Mouse (Mus musculus) midbrain, embryonic 14.5 days (tissue): Measurements from ENCODE around the gene Trpc2. TPM values are rescaled to one million over a fixed set of nuclear protein-coding genes. Genes with fewer than 3 reads are reported as not detected.

Experiments used
- ATAC-seq: fragments of 200-750 bp; cut with Nextera tagmentation; 2 replicates; pipeline ENCODE4 v1.8.0; 2017; ENCODE audit warnings: moderate number of reproducible peaks, moderate library complexity; ENCODE audit not compliant: low FRiP score, low TSS enrichment
- DNase-seq: peaks from one replicate; pipeline ENCODE4 v3.0.0-alpha.2; 2015
- H3K27ac ChIP-seq: fragments of 300-500 bp; sonication (generic); replicated peaks from 2 replicates; pipeline ENCODE4 v1.5.1; 2014; ENCODE audit warnings: mild to moderate bottlenecking, low read depth, low read length, moderate library complexity
- H3K27me3 ChIP-seq: fragments of 300-500 bp; sonication (generic); 2 replicates; pipeline ENCODE4 v1.6.1; 2014; ENCODE audit warnings: low read length, control low read depth, mixed read lengths; ENCODE audit not compliant: control insufficient read depth, insufficient read depth
- H3K36me3 ChIP-seq: fragments of 300-500 bp; sonication (generic); 2 replicates; pipeline ENCODE4 v1.6.1; 2014; ENCODE audit warnings: low read length, control low read depth; ENCODE audit not compliant: control insufficient read depth, insufficient read depth
- H3K4me1 ChIP-seq: fragments of 300-500 bp; sonication (generic); 2 replicates; pipeline ENCODE4 v1.6.1; 2014; ENCODE audit warnings: mild to moderate bottlenecking, antibody characterized with exemption, low read length, control low read depth; ENCODE audit not compliant: control insufficient read depth, insufficient read depth
- H3K4me2 ChIP-seq: fragments of 300-500 bp; sonication (generic); 2 replicates; pipeline ENCODE4 v1.6.1; 2014; ENCODE audit warnings: mild to moderate bottlenecking, low read length, moderate library complexity
- H3K4me3 ChIP-seq: fragments of 300-500 bp; sonication (generic); replicated peaks from 2 replicates; pipeline ENCODE4 v1.5.1; 2014; ENCODE audit warnings: low read depth, low read length
- H3K9ac ChIP-seq: fragments of 300-500 bp; sonication (generic); replicated peaks from 2 replicates; pipeline ENCODE4 v1.6.1; 2014; ENCODE audit warnings: mild to moderate bottlenecking, low read length, moderate library complexity
- H3K9me3 ChIP-seq: fragments of 300-500 bp; sonication (generic); 2 replicates; pipeline ENCODE4 v1.6.1; 2016; ENCODE audit warnings: low read length, control low read depth, mixed read lengths; ENCODE audit not compliant: control insufficient read depth
- WGBS: fragments of 180-500 bp; shearing (Covaris S2); extraction: QIAGEN DNeasy Blood & Tissue Kit; methylation state at CpG from one replicate; pipeline ENCODE4 v1.1.7; 2014; 5-methylcytosine and 5-hydroxymethylcytosine counted together
- polyA plus RNA-seq: library from polyadenylated mRNA; unstranded; fragments of >200 nt; fragmentation: Nextera tagmentation; extraction: Ambion mirVana; gene quantifications from 2 replicates; pipeline ENCODE4 v1.2.1, GENCODE M21; 2014

The Trpc2 gene
- polyA plus RNA-seq, 1 experiment from 2014 or later, result 0.16 TPM

GRCm38 (mm10) chr7:102108206-102108605 is 25.3 kb downstream of the Trpc2 start:
- no peak overlapping the region for H3K4me2 ChIP-seq
- H3K4me1 ChIP-seq, result no peaks in the 10 kb centered on the region
- no peak overlapping the region for H3K9ac ChIP-seq
- H3K36me3 ChIP-seq, result no peaks in the 10 kb centered on the region
- no peak for ATAC-seq
- no peaks in the 10 kb centered on the region for H3K9me3 ChIP-seq
- no peak overlapping the region for H3K4me3 ChIP-seq
- H3K27me3 ChIP-seq, result no peaks in the 10 kb centered on the region
- WGBS, result 90% methylated on average over 1 of the region's 1 CpGs
- H3K27ac ChIP-seq, result no peak overlapping the region
- DNase-seq, result no peak

DNA sequence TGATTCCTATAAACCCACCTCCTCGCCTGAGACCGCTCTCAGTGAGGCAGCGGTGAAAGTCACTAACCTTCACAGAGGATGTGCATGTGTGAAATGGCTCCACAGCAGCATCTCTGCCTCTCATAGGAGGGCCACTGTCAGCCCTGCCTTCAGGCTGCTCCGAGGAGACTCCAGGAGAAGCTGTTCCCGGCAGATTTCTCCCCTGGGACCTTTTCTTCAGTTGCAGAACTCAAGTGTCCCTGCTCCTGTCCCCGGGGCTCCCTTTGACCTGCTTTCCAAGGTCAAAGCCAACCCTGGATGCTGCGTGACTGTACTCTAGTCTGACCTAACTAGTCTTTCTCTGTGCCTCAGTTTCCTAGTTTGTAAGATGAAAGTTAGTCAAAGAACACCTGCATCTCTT is 26.3 kb downstream of the Trpc2 start, which contains the start of gene Art5:
TSS of gene Art5 (minus strand) at position 319 of the 400 bp plus-strand sequence.
- Histone ChIP-seq H3K27me3 (no peaks in the 10 kb centered on the region), H3K4me3 (no peak within 1 kb of the TSS), H3K4me2 (no peak within 1 kb of the TSS), H3K9me3 (no peaks in the 10 kb centered on the region), H3K9ac (no peak within 1 kb of the TSS), H3K27ac (no peak within 1 kb of the TSS), H3K4me1 (no peaks in the 10 kb centered on the region), H3K36me3 (no peaks in the 10 kb centered on the region)
- DNase-seq (no peak), ATAC-seq (no peak)
- WGBS, result 78% methylated on average over 7 of the region's 7 CpGs

GRCm38 (mm10) chr7:102109746-102110145 is 26.8 kb downstream of the Trpc2 start:
- 91% methylated on average over 4 of the region's 4 CpGs for WGBS
- no peaks in the 10 kb centered on the region for H3K36me3 ChIP-seq
- ATAC-seq, result no peak
- no peak overlapping the region for H3K27ac ChIP-seq
- no peak for DNase-seq
- H3K4me1 ChIP-seq, result no peaks in the 10 kb centered on the region
- H3K9me3 ChIP-seq, result no peaks in the 10 kb centered on the region
- H3K4me3 ChIP-seq, result no peak overlapping the region
- no peaks in the 10 kb centered on the region for H3K27me3 ChIP-seq
- no peak overlapping the region for H3K4me2 ChIP-seq
- H3K9ac ChIP-seq, result no peak overlapping the region

DNA sequence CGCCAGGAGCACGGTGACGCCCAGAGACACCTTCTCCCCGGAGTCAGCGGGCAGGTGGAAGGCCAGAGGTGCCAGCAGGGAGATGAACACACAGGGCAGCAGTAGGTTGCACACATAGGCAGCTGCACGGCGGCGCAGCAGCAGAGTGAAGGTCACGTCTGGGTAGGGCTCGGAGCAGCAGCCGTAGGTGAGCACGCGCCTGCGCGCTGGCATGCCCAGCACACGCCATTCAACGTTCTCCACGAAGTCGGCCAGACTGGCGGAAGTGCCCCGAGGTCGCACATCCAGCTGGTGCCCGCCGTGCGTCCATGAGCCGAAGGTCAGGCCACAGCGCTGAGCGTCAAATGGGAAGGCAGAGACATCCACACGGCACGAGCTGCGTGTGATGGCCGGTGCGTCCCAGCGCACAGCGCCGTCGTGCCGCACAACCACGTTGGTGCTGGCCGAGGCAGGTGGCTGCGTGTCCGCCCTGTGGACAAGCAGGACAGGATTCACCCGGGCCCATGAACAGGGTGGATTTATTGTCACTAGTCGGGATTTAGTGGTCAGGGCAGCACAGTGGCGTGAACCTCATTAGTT is 30.3 kb downstream of the Trpc2 start:
- H3K9ac ChIP-seq, result no peak overlapping the region
- no peak overlapping the region for H3K4me2 ChIP-seq
- DNase-seq, result no peak
- H3K4me3 ChIP-seq, result no peak overlapping the region
- no peaks in the 10 kb centered on the region for H3K4me1 ChIP-seq
- no peak overlapping the region for H3K27ac ChIP-seq
- H3K36me3 ChIP-seq, result no peaks in the 10 kb centered on the region
- ATAC-seq, result no peak
- H3K27me3 ChIP-seq, result no peaks in the 10 kb centered on the region
- WGBS, result 83% methylated on average over 45 of the region's 45 CpGs
- no peaks in the 10 kb centered on the region for H3K9me3 ChIP-seq

DNA sequence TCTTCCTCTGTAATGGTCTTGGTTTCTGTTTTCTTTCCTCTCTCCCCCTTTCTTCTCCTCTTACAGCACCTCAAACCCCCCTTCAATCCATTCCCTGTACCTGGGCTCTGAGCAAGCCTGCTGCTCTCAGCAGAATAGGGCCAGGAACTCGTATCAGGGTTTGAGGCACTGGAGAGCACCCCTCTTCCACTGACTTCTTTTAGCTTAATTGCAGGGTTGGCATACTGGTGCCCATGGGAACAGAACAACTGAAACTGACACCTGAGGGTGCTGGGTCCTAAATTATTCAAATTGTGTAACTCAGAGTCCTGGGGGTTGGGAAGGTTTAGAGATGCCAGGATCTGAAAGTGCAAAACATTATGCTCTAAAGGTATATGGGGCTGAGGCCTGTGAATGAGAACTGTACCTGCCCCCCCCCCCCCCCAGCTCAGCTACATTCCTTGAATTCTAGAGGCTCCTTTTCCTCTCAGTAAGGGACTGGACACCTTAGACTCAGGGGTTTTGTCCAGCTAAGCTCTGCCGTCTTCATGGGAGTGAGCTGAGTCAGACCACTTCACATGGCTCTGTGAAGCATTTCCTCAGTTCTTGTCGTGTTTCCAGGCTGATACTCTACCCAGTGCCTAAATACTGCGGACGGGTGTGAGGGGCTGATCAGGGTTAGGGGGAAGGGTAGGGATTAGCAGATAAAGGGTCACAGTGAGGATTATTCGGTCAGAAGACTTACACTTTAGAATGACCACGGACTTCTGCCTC is 33.8 kb downstream of the Trpc2 start, which contains the start of gene Chrna10:
TSS of gene Chrna10 (minus strand) at position 250 of the 753 bp plus-strand sequence.
- Histone ChIP-seq H3K9me3 (no peaks in the 10 kb centered on the region), H3K27ac (no peak within 1 kb of the TSS), H3K36me3 (peaks cover 34% of the 10 kb centered on the region), H3K27me3 (no peaks in the 10 kb centered on the region), H3K4me2 (no peak within 1 kb of the TSS), H3K9ac (no peak within 1 kb of the TSS), H3K4me1 (no peaks in the 10 kb centered on the region), H3K4me3 (no peak within 1 kb of the TSS)
- DNase-seq (no peak), ATAC-seq (no peak)
- 31% methylated on average over 7 of the region's 7 CpGs for WGBS

- Histone ChIP-seq H3K9me3 (no peaks in the 10 kb centered on the region), H3K4me1 (no peaks in the 10 kb centered on the region), H3K4me2 (no peak overlapping the region), H3K36me3 (peaks cover 39% of the 10 kb centered on the region), H3K27ac (no peak overlapping the region), H3K4me3 (no peak overlapping the region), H3K27me3 (no peaks in the 10 kb centered on the region), H3K9ac (no peak overlapping the region)
- ATAC-seq (no peak), DNase-seq (no peak)
- 82% methylated on average over 6 of the region's 6 CpGs for WGBS
Measured at GRCm38 (mm10) chr7:102117382-102117781, 34.5 kb downstream of the Trpc2 start.

DNA sequence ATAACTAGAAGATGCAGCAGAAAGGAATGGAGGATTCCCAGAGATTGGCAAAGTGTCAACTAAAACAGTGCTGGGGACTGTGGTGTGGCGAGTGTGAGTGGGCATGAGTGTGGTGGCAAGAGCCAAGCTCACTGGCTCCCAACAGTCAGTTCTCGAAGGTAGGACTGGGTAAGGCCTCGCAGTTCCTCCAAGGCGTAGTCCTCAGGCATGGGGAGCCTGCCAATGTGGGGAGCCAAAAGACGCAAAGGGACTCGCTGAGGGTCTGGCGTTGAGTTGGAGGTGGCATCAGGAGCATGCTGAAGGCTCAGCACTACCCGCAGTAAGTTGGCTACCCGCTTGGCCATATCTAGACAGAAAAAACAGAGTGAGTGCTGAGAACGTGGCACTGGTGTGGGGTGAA is 37.4 kb downstream of the Trpc2 start:
- H3K27ac ChIP-seq, result no peak overlapping the region
- H3K36me3 ChIP-seq, result peaks cover 69% of the 10 kb centered on the region
- H3K4me1 ChIP-seq, result no peaks in the 10 kb centered on the region
- no peaks in the 10 kb centered on the region for H3K27me3 ChIP-seq
- H3K9me3 ChIP-seq, result no peaks in the 10 kb centered on the region
- no peak for ATAC-seq
- no peak for DNase-seq
- no peak overlapping the region for H3K9ac ChIP-seq
- no peak overlapping the region for H3K4me2 ChIP-seq
- 97% methylated on average over 10 of the region's 10 CpGs for WGBS
- H3K4me3 ChIP-seq, result no peak overlapping the region

DNA sequence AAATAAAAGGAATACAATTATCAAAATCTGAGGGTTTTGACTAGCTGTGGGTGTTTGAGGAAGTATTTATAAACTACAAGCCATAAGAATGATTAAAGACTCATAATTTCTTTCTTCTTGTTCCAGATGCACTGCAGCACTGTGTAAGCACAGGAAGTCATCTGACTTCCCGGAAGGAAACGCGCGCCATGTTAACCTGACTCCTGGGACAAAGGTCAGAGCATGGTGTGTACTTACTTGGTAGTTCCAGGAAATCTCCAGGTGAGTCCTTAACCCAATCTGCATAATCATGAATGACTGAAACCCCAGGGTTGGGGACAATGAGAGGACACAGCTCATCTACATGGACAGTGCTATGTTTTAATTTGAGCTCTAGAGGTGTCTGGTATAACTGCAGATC is 49.5 kb downstream of the Trpc2 start:
- Histone ChIP-seq H3K27ac (no peak overlapping the region), H3K9me3 (no peaks in the 10 kb centered on the region), H3K4me3 (no peak overlapping the region), H3K4me2 (no peak overlapping the region), H3K4me1 (no peaks in the 10 kb centered on the region), H3K27me3 (no peaks in the 10 kb centered on the region), H3K9ac (no peak overlapping the region), H3K36me3 (peaks cover 87% of the 10 kb centered on the region)
- DNase-seq (no peak), ATAC-seq (no peak)
- WGBS, result 95% methylated on average over 4 of the region's 4 CpGs

GRCm38 (mm10) chr7:102137464-102137863 is 54.5 kb downstream of the Trpc2 start:
- ATAC-seq, result no peak
- H3K4me2 ChIP-seq, result no peak overlapping the region
- 84% methylated on average over 1 of the region's 1 CpGs for WGBS
- no peaks in the 10 kb centered on the region for H3K27me3 ChIP-seq
- DNase-seq, result peak; percentile 56
- no peak overlapping the region for H3K4me3 ChIP-seq
- no peaks in the 10 kb centered on the region for H3K9me3 ChIP-seq
- no peaks in the 10 kb centered on the region for H3K4me1 ChIP-seq
- peaks cover 80% of the 10 kb centered on the region for H3K36me3 ChIP-seq
- H3K27ac ChIP-seq, result no peak overlapping the region
- no peak overlapping the region for H3K9ac ChIP-seq
